Mouse (Mus musculus) spleen, adult 10 weeks (tissue): ENCODE data around the gene Pard3b. TPM values are rescaled to one million over a fixed set of nuclear protein-coding genes. Genes with fewer than 3 reads are reported as not detected.

Experiments used
- polyA plus RNA-seq: library from polyadenylated mRNA; stranded (reverse); fragments of 350-450 nt; fragmentation: Illumina TruSeq; extraction: RNeasy Lipid Tissue Mini Kit (QIAGEN cat#74804); gene quantifications from one replicate; pipeline ENCODE4 v1.2.3, GENCODE M21; 2015; ENCODE audit warnings: low replicate concordance; ENCODE audit not compliant: insufficient read depth

Gene Pard3b
- 2.7 TPM for polyA plus RNA-seq

DNA sequence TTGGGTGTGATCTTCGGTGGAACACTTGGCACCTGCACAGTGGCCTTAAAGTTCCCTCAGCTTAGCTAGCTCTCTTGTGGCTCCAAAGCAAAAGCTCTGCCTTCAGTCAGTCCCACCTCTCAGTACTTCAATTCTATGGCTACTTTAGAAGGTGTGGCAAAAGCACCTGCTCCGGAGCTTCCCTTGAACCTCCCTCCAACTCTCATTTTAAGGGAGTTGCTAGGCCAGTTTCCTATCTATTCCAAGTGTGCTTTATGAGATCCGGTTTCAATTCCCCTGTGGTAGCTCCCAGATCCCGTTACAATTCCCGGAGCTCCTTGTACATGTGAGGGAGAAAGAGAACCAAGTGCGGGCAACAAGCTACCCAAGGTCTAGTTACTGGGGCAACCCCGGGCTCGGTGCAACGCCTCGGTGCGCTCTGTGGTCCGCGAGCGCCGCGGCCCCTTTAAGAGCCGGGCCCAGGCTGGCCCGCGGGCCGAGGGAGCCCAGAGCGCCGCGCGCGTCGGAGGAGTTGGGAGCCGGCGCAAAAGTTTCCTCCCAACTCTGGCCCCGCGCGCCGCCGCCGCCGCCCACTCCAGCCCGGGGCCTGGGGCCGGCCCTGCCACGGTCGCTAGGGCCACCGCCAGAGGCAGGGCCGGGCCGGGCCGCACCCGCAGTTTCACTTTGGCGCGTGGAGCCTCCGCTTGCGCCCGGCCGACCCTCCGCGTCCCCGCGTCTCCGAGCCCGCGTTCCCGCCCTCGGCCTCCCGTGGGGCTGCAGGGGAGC is at the start of gene Pard3b:
Gene Pard3b (plus strand): TSS at position 478 of the 765 bp plus-strand sequence.

